Mouse (Mus musculus) layer of hippocampus, adult 6 months (tissue): ENCODE results near the gene Ss18l2. TPM values are rescaled to one million over a fixed set of nuclear protein-coding genes. Genes with fewer than 3 reads are reported as not detected.

Source experiments
- long read RNA-seq, 2 experiments: library from polyadenylated mRNA; unstranded; transcript quantifications; one replicate each; pipeline ENCODE4 v2.0.0; 2019 to 2020
- polyA plus RNA-seq: library from polyadenylated mRNA; unstranded; fragments of <200 nt; fragmentation: Nextera tagmentation; gene quantifications from 2 replicates; pipeline ENCODE4 v1.2.3, GENCODE M21; 2021

Gene Ss18l2
- polyA plus RNA-seq: 313 and 385 TPM in 2 replicates
- long read RNA-seq, experiment 1, transcript Ss18l2-201 (3 exons, 577 nt): major isoform, 82 of 137 reads
- long read RNA-seq, experiment 1, transcript Ss18l2-203 (2 exons, 1,175 nt): minor isoform, 51 of 137 reads
- long read RNA-seq, experiment 1, partial matches to known transcripts: 0 of 137 reads
- long read RNA-seq, experiment 1, other reads (novel, unspliced or antisense): 3 of 137 reads
- long read RNA-seq, experiment 2, transcript Ss18l2-203 (2 exons, 1,175 nt): major isoform, 46 of 104 reads
- long read RNA-seq, experiment 2, transcript Ss18l2-206 (2 exons, 2,316 nt): minor isoform, 8 of 104 reads
- long read RNA-seq, experiment 2, transcript Ss18l2-207 (1 exons, 2,354 nt): minor isoform, 6 of 104 reads
- long read RNA-seq, experiment 2, transcript Ss18l2-201 (3 exons, 577 nt): minor isoform, 37 of 104 reads
- long read RNA-seq, experiment 2, partial matches to known transcripts: 0 of 104 reads
- long read RNA-seq, experiment 2, other reads (novel, unspliced or antisense): 4 of 104 reads

DNA sequence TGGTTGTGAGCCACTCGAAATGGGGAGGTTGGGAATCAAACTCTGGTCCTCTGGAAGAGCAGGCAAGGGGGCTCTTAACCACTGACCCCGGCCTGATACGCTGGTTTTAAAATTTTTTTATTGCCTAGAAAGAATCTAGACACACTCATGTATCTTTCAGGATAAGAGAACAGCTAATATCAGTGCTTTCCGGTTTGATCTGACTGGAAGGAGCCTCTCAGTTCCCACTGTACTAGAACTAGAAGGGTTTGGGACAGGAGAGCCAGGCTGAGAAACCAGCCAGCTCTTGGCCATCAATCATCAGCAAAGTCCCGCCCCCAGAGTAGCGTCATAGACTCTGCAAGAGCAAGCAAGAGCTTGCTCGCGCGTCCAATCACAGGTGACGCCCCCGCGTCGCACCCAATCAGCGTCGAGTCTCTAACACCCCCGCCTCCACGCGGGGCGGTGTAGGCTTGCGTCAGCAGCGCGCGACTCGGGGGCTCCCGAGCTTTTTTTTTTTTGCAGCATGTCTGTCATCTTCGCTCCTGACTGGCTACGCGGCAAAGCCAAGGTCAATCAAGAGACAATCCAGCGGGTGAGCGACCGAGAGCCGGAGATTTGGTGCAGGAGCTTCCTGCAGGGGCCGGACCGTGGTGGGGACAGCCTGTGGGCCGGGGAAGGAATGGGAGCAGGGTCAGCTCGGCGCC, at the start of gene Ss18l2:
TSS of gene Ss18l2 (plus strand) at position 432 of the 686 bp plus-strand sequence.

DNA sequence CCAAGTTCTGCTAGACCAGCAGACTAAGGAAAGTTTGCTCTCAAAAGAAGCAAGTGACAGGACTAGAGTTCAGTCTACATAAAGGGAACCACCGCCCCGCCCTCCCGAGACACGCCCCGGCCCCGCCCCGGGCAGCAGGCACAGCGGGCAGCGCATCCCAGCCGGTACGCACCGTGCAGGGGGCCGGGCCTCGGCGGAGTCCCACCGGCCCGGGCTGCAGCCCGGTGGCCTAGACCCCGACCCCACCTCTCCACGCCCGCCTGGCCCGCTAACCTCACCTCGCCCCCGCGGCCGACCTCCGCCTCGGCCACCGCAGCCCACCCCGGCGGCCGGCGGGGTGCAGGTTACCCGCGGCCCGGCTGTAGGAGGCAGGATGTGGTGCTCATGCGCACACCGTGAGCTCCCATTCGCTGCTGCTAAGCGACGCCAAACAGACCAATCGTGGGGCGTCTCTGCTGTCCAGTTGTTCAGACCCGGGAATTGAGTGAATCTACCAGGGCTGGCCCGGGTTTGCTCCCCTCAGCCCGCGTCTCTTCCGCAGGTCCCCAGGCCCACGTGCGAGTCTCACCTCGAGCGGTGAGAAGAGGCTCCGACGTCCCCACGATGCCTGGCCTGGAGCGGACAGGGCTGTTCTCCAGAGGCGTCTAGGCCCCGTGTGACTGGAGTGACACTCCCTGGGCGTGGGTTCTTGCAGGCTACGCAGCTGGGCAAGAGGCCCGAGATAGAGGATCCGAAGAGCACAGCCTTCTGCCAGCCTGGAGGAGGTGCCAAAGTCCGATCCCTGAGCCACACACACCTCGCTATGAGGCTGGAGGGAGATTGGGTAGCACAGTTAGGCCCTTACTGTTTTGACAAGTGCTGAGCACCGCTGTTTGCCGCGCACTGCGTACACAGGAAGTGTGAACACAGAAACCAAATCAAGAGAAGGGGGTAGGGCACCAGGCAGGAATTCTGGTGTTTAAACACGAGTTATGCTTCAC, 5.2 kb upstream of the Ss18l2 start, which contains the start of gene Sec22c:
TSS of gene Sec22c (minus strand) at position 845 of the 980 bp plus-strand sequence.

DNA sequence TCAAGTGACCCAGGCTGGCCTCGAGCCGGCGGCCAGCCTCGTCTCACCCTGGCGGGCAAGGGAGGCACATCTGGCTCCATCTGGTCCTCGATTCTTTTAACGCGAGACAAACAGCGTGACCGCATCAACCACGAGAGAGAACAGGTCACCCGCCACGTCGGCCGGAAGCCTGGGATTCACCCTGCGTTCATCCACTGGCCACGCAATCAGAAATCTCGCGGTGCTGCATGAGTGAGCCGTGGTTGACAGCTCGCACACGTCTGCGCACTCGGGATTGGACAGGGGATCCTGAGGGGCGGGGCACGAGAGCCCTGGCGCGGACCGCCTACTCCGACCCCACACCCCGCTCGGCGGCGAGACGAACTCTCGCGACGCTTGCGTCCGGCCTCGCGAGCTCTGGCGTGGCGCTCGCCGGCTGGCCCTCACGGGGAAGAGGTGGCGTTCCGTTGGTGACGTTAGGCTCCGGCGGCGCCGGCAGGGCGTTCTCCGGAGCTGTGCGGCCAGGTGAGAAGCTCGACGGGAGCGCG, 8.7 kb downstream of the Ss18l2 start, which contains the start of gene Nktr:
TSS of gene Nktr (plus strand) at position 378 of the 527 bp plus-strand sequence.

DNA sequence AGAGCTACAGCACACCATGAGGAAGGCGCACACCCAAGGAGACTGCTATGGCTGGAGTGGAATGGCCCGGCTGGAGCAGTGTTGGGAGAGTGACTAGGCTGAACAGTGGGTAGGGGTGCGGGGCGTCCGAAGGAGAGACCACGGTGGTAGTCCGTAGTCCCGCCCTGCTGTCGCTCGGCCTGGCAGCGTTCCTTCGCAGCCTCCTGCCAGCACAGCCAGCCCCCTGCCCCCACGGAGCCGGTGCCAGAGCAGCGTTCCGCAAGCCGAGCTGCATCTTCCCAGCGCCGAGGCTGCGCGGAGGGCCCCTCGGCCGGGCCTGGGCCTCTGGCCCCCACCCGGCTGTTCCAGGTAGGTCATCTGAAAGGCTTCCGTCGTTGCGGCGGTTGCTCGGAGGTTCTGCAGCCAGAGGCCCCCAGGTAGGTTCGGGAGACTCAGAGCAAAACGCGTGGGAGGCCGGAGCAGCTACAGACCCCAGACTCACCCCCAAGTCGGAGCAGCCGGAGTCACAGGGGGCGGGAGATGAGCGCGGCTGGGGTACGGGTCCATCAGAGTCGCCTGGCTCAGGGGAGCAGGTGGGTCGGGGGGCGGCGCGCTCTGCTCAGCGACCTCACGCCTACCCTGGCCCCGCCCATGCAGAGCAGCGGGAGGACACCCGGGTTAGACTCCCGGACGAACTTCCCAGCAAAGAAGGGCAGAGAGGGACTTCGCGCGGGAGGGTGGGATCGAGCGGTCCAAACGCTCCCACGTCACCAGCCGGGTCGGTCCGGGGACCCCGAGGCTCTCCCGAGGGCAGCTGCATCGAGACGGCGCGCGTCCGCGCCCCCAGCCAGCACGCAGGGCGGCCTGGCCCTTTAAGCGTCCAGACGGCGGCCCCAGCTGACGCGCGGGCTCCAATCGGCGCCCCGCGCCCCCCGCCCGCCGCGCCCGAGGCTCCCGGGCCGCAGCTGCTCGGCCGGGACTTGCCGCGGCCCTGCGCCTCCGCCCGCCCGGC, 49.3 kb downstream of the Ss18l2 start, which contains the start of gene Zfp651:
TSS of gene Zfp651 (plus strand) at position 240 of the 991 bp plus-strand sequence.

Other genes with a start within 250 kb of the Ss18l2 start
- gene Cck, start 214.6 kb upstream of the Ss18l2 start, polyA plus RNA-seq: 1,697 and 1,703 TPM in 2 replicates
- 0.65 and 1.2 TPM in 2 replicates for gene Lyzl4, start 68.2 kb upstream of the Ss18l2 start, polyA plus RNA-seq
- gene Vipr1, start 67.6 kb upstream of the Ss18l2 start, polyA plus RNA-seq: 1.3 and 1.4 TPM in 2 replicates
- gene Sec22c, start 4.8 kb upstream of the Ss18l2 start, polyA plus RNA-seq: 6.5 and 7.4 TPM in 2 replicates
- gene Nktr, start 8.8 kb downstream of the Ss18l2 start, polyA plus RNA-seq: 18.0 and 18.4 TPM in 2 replicates
- 5.8 and 7.2 TPM in 2 replicates for gene Zfp651, start 49.0 kb downstream of the Ss18l2 start, polyA plus RNA-seq
- 6.4 and 7.5 TPM in 2 replicates for gene Klhl40, start 67.3 kb downstream of the Ss18l2 start, polyA plus RNA-seq
- gene Hhatl, start 82.2 kb downstream of the Ss18l2 start, polyA plus RNA-seq: 11.8 and 12.8 TPM in 2 replicates
- gene Ccdc13, start 129.1 kb downstream of the Ss18l2 start, polyA plus RNA-seq: 10.9 and 13.5 TPM in 2 replicates
- 261 and 275 TPM in 2 replicates for gene Higd1a, start 148.0 kb downstream of the Ss18l2 start, polyA plus RNA-seq
- gene Ackr2, start 188.0 kb downstream of the Ss18l2 start, polyA plus RNA-seq: 0.41 and 0.63 TPM in 2 replicates
- not detected in 2 replicates for gene Cyp8b1, start 206.0 kb downstream of the Ss18l2 start, polyA plus RNA-seq
- 3.9 and 4.1 TPM in 2 replicates for gene Fam198a, start 240.7 kb downstream of the Ss18l2 start, polyA plus RNA-seq